Mouse (Mus musculus): ENCODE data around the gene Gm13305.
"Not testable (repeated sequence)": the region's sequence is repeated elsewhere in the genome, so short reads cannot be mapped to it uniquely, and the experiment has no call there.

Gm13305 gene

GRCm38 (mm10) chr4:42168503-42168902, at the start of gene Gm13305:
Gene Gm13305, minus strand, starts transcription at chr4:42168603.
- not testable (repeated sequence) for DNase-seq (ENCODE audit: low spot score)

- DNase-seq (ENCODE audit: low spot score): not testable (repeated sequence)
Observed at GRCm38 (mm10) chr4:42184980-42185372, 16.6 kb upstream of the Gm13305 start.

GRCm38 (mm10) chr4:42184324-42184979, 16.0 kb upstream of the Gm13305 start:
- DNase-seq (ENCODE audit: low spot score): not testable (repeated sequence)

- DNase-seq (ENCODE audit: low spot score): not testable (repeated sequence)
Observed at GRCm38 (mm10) chr4:42183234-42184197, 15.1 kb upstream of the Gm13305 start.

GRCm38 (mm10) chr4:42178243-42178642, 9.8 kb upstream of the Gm13305 start:
- DNase-seq (ENCODE audit: low spot score): not testable (repeated sequence)

DNA sequence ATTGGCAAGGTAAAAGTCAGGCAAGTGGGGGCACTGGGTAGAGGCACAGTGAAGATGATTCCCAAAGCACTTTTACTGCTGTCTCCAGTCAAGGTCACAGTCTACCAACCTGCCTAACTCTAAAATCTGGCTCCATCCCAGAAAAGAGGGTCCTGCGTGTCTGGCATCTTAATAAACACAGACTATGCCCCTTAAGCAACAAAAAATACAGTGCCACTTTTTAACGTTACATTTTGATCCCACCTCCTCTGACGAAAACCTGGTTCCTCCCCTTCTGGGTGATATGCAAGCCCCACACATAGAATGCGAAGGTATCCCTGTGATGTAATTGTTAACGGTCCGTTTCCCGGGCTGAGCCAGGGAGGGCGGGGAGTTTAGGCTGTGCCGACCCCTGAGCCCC, 15.3 kb downstream of the Gm13305 start, which contains the start of gene Gm13306:
Gm13306 (plus strand) TSS at position 301 of the 400 bp plus-strand sequence.
- DNase-seq (ENCODE audit: low spot score): not testable (repeated sequence)

DNA sequence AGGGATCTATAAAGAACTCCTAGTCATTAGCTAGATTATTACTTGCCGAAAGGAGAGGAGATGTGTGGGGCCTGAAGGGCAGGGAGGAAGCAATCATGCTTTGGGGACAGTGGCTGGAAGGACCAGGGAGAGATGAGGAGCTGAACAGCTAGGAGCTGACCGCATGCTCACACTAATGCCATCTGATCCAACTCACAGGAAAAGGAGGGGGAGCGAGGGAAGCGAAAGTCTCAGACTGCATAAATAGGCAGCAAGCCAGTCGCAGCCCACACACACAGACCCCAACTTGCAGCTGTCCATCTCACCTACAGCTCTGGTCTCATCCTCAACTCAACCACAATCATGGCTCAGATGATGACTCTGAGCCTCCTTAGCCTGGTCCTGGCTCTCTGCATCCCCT, 53.9 kb downstream of the Gm13305 start, which contains the start of gene Gm13304:
Gm13304 (plus strand) TSS at position 301 of the 400 bp plus-strand sequence.
- DNase-seq (ENCODE audit: low spot score): not testable (repeated sequence)

Data from ovary, adult 18-20 months (tissue).